Mouse (Mus musculus) heart, embryonic 11.5 days (tissue): Measurements from ENCODE around the gene Odf4. TPM values are rescaled to one million over a fixed set of nuclear protein-coding genes. Genes with fewer than 3 reads are reported as not detected.
A peak's percentile ranks its signal among the peaks of the same experiment; 100 is the strongest.
"Not testable (repeated sequence)": the region's sequence is repeated elsewhere in the genome, so short reads cannot be mapped to it uniquely, and the experiment has no call there.

Experiments
- ATAC-seq: fragments of 200-750 bp; cut with Nextera tagmentation; replicated peaks from 2 replicates; pipeline ENCODE4 v1.8.0; 2017; ENCODE audit warnings: moderate library complexity; ENCODE audit not compliant: insufficient number of reproducible peaks, low FRiP score, low TSS enrichment
- H3K27ac ChIP-seq: fragments of 300-500 bp; sonication (generic); 2 replicates; pipeline ENCODE4 v1.5.1; 2014; ENCODE audit warnings: mild to moderate bottlenecking, low read depth, low read length
- H3K27me3 ChIP-seq: fragments of 300-500 bp; sonication (generic); 2 replicates; pipeline ENCODE4 v1.6.1; 2014; ENCODE audit warnings: mild to moderate bottlenecking, low read length, mixed read lengths; ENCODE audit not compliant: control insufficient read depth, insufficient read depth
- H3K36me3 ChIP-seq: fragments of 300-500 bp; sonication (generic); 2 replicates; pipeline ENCODE4 v1.6.1; 2014; ENCODE audit warnings: mild to moderate bottlenecking, low read length, moderate library complexity, mixed read lengths; ENCODE audit not compliant: control insufficient read depth, insufficient read depth
- H3K4me1 ChIP-seq: fragments of 300-500 bp; sonication (generic); 2 replicates; pipeline ENCODE4 v1.6.1; 2014; ENCODE audit warnings: low read length; ENCODE audit not compliant: control insufficient read depth, insufficient read depth
- H3K4me2 ChIP-seq: fragments of 300-500 bp; sonication (generic); 2 replicates; pipeline ENCODE4 v1.6.1; 2014; ENCODE audit warnings: mild to moderate bottlenecking, moderate library complexity
- H3K4me3 ChIP-seq: fragments of 300-500 bp; sonication (generic); 2 replicates; pipeline ENCODE4 v1.5.1; 2014; ENCODE audit warnings: low read depth, low read length
- H3K9ac ChIP-seq: fragments of 300-500 bp; sonication (generic); 2 replicates; pipeline ENCODE4 v1.6.1; 2014; ENCODE audit warnings: mild to moderate bottlenecking, low read depth, low read length, moderate library complexity
- H3K9me3 ChIP-seq: fragments of 300-500 bp; sonication (generic); replicated peaks from 2 replicates; pipeline ENCODE4 v1.6.1; 2016; ENCODE audit warnings: low read length; ENCODE audit not compliant: control insufficient read depth
- WGBS: fragments of 180-500 bp; shearing (Covaris S2); extraction: QIAGEN DNeasy Blood & Tissue Kit; methylation state at CpG from one replicate; pipeline ENCODE4 v1.1.7; 2014; ENCODE audit not compliant: insufficient replicate concordance; 5-methylcytosine and 5-hydroxymethylcytosine counted together
- polyA plus RNA-seq: library from polyadenylated mRNA; unstranded; fragments of >200 nt; fragmentation: Nextera tagmentation; extraction: Ambion mirVana; gene quantifications from 2 replicates; pipeline ENCODE4 v1.2.1, GENCODE M21; 2014

Gene Odf4
- polyA plus RNA-seq, result not detected in 2 replicates

DNA sequence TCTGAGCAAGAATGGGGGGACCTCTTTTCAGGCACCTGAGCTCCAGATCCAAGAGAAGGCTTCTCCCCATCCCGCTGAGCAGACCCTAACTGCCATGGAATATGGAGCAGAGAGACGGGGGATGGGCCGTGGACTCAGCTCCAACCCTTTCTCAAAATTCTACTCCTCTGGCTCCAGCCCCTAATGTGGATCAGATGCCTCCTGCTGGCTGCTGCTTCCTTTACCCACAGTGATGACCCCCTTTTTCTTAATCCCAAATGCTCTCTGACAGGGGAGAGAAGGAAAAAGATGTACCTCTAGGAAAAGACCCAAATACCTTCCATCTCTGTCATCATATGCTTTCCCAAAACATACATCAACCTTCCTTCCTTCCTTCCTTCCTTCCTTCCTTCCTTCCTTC is at the start of gene Odf4:
TSS of gene Odf4 (minus strand) at position 101 of the 400 bp plus-strand sequence.
- no peak for ATAC-seq
- no peak within 1 kb of the TSS for H3K27ac ChIP-seq
- WGBS, result 59% methylated on average over 3 of the region's 3 CpGs
- no peak within 1 kb of the TSS for H3K9ac ChIP-seq
- H3K9me3 ChIP-seq, result no peaks in the 10 kb centered on the region
- H3K4me3 ChIP-seq, result no peak within 1 kb of the TSS
- no peaks in the 10 kb centered on the region for H3K4me1 ChIP-seq
- no peak within 1 kb of the TSS for H3K4me2 ChIP-seq
- H3K27me3 ChIP-seq, result no peaks in the 10 kb centered on the region
- no peaks in the 10 kb centered on the region for H3K36me3 ChIP-seq

GRCm38 (mm10) chr11:68975601-68976000 is 48.7 kb upstream of the Odf4 start:
- WGBS, result 88% methylated on average over 1 of the region's 1 CpGs
- no peak overlapping the region for H3K4me2 ChIP-seq
- no peak overlapping the region for H3K4me3 ChIP-seq
- ATAC-seq, result no peak
- no peaks in the 10 kb centered on the region for H3K36me3 ChIP-seq
- peaks cover 13% of the 10 kb centered on the region for H3K4me1 ChIP-seq
- H3K9ac ChIP-seq, result no peak overlapping the region
- no peak overlapping the region for H3K27ac ChIP-seq
- H3K9me3 ChIP-seq, result no peaks in the 10 kb centered on the region
- no peaks in the 10 kb centered on the region for H3K27me3 ChIP-seq

DNA sequence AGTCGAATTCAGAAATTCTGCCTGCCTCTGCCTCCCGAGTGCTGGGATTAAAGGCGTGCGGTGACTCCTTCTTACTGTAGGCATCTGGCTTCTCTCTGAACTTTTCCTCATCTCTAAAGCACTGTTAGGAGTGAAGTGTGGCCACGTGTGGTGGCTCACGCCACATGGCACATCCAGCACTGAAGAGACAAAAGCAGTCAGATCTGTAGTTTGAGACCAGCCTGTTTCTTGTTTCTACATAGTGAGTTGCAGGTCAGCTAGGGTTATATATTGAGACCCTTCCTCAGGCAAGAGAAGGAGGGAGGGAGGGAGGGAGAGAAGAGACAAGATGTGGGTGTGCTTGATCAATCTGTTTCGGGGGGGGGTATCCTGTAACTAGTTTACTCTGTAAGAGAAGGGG is 48.2 kb upstream of the Odf4 start, which contains the start of gene Rangrf:
TSS of gene Rangrf (minus strand) at position 101 of the 400 bp plus-strand sequence.
- H3K4me3 ChIP-seq, result peak within 1 kb of the TSS; percentile 49
- no peaks in the 10 kb centered on the region for H3K36me3 ChIP-seq
- 71% methylated on average over 7 of the region's 7 CpGs for WGBS
- H3K9ac ChIP-seq, result no peak within 1 kb of the TSS
- H3K9me3 ChIP-seq, result no peaks in the 10 kb centered on the region
- no peak within 1 kb of the TSS for H3K27ac ChIP-seq
- H3K27me3 ChIP-seq, result no peaks in the 10 kb centered on the region
- no peak for ATAC-seq
- peaks cover 13% of the 10 kb centered on the region for H3K4me1 ChIP-seq
- H3K4me2 ChIP-seq, result peak within 1 kb of the TSS; percentile 62

GRCm38 (mm10) chr11:68974059-68974450 is 47.2 kb upstream of the Odf4 start:
- H3K4me2 ChIP-seq, result peak overlapping the region; percentile 62
- no peak overlapping the region for H3K9ac ChIP-seq
- H3K27me3 ChIP-seq, result no peaks in the 10 kb centered on the region
- H3K4me1 ChIP-seq, result peaks cover 13% of the 10 kb centered on the region
- no peaks in the 10 kb centered on the region for H3K9me3 ChIP-seq
- no peaks in the 10 kb centered on the region for H3K36me3 ChIP-seq
- H3K4me3 ChIP-seq, result peak overlapping the region; percentile 49
- WGBS, result 25% methylated on average over 6 of the region's 6 CpGs
- no peak overlapping the region for H3K27ac ChIP-seq
- no peak for ATAC-seq

- not testable (repeated sequence) for H3K27me3 ChIP-seq, H3K27ac ChIP-seq, H3K36me3 ChIP-seq, H3K9me3 ChIP-seq
- Histone ChIP-seq H3K4me1 (peaks cover 13% of the 10 kb centered on the region), H3K9ac (peak overlapping the region; percentile 64; the same call in 1 of the 2 replicates), H3K4me2 (peak overlapping the region; percentile 62), H3K4me3 (peak overlapping the region; percentile 49)
- peak; percentile 85 for ATAC-seq
- WGBS, result under 1% methylated on average over 37 of the region's 38 CpGs
These were observed 46.6 kb upstream of the Odf4 start for GRCm38 (mm10) chr11:68973250-68974058.

- 76% methylated on average over 4 of the region's 4 CpGs for WGBS
- Histone ChIP-seq H3K4me1 (peaks cover 16% of the 10 kb centered on the region), H3K36me3 (no peaks in the 10 kb centered on the region), H3K9ac (no peak overlapping the region), H3K4me3 (no peak overlapping the region), H3K9me3 (no peaks in the 10 kb centered on the region), H3K27me3 (0 out of 2 replicates have a peak, but pooled peaks cover 2% of the 10 kb centered on the region), H3K27ac (no peak overlapping the region), H3K4me2 (no peak overlapping the region)
- ATAC-seq, result no peak
These were observed 43.4 kb upstream of the Odf4 start for GRCm38 (mm10) chr11:68970232-68970631.

GRCm38 (mm10) chr11:68968752-68969151 is 41.9 kb upstream of the Odf4 start:
- Histone ChIP-seq H3K9ac (no peak overlapping the region), H3K4me2 (no peak overlapping the region), H3K4me3 (no peak overlapping the region), H3K27ac (no peak overlapping the region), H3K9me3 (no peaks in the 10 kb centered on the region), H3K27me3 (0 out of 2 replicates have a peak, but pooled peaks cover 2% of the 10 kb centered on the region), H3K36me3 (no peaks in the 10 kb centered on the region), H3K4me1 (peaks cover 16% of the 10 kb centered on the region)
- no peak for ATAC-seq
- WGBS, result 82% methylated on average over 11 of the region's 11 CpGs

GRCm38 (mm10) chr11:68967337-68968282 is 40.7 kb upstream of the Odf4 start, which contains the start of gene Slc25a35:
Gene Slc25a35 (plus strand): TSS chr11:68968131.
- Histone ChIP-seq H3K4me1 (peaks cover 11% of the 10 kb centered on the region), H3K27me3 (0 out of 2 replicates have a peak, but pooled peaks cover 2% of the 10 kb centered on the region), H3K9me3 (no peaks in the 10 kb centered on the region), H3K27ac (no peak within 1 kb of the TSS), H3K4me3 (peak within 1 kb of the TSS; percentile 64), H3K4me2 (peak within 1 kb of the TSS; percentile 97), H3K36me3 (no peaks in the 10 kb centered on the region), H3K9ac (peak within 1 kb of the TSS; percentile 70)
- peak; percentile 91 for ATAC-seq
- under 1% methylated on average over 50 of the region's 50 CpGs for WGBS
